Mouse (Mus musculus) cerebellum, adult 9-11 months (tissue): ENCODE measurements at regions not wholly inside any gene's neighbourhood (a gene's known extent, or its start where the extent isn't known, plus 50 kb on each side); places are given as distances from the start of the nearest gene placed in this dataset.

ENCODE experiments used
- DNase-seq: peaks from one replicate; pipeline ENCODE4 v3.0.0; 2022

GRCm38 (mm10) chrX:147616374-147616773 lies 62.5 kb upstream of the Lrch2 start:
- no peak for DNase-seq

GRCm38 (mm10) chrX:147608660-147609059 lies 54.8 kb upstream of the Lrch2 start:
- peak; percentile 5 for DNase-seq
